Mouse (Mus musculus) right cerebral cortex, adult 2 months (tissue): ENCODE results near the gene Krtap19-4.

Experiments used
- DNase-seq, 2 experiments: peaks; one replicate each; pipeline ENCODE4 v3.0.0; 2021 to 2022; ENCODE audit warnings: low spot score in 2 of 2

Krtap19-4 gene

GRCm38 (mm10) chr16:88884989-88885388, at the start of gene Krtap19-4:
Gene Krtap19-4, minus strand, starts transcription at chr16:88885089.
- no peak for DNase-seq

- no peak for DNase-seq
These were observed 47.3 kb upstream of the Krtap19-4 start, which contains the start of gene Krtap19-9b for GRCm38 (mm10) chr16:88932165-88932564. Gene Krtap19-9b, minus strand, starts transcription at chr16:88932265.

- no peak for DNase-seq
These were observed 11.5 kb upstream of the Krtap19-4 start, which contains the start of gene Krtap19-5 for GRCm38 (mm10) chr16:88896357-88896756. Gene Krtap19-5, minus strand, starts transcription at chr16:88896457.

GRCm38 (mm10) chr16:88886870-88887269, 2.0 kb upstream of the Krtap19-4 start:
- no peak for DNase-seq

GRCm38 (mm10) chr16:88877938-88878337, 7.0 kb downstream of the Krtap19-4 start, which contains the start of gene Krtap19-3:
Gene Krtap19-3, minus strand, starts transcription at chr16:88878038.
- no peak for DNase-seq

- no peak for DNase-seq
These were observed 10.7 kb downstream of the Krtap19-4 start, which contains the start of gene Krtap19-2 for GRCm38 (mm10) chr16:88874169-88874568. Gene Krtap19-2, minus strand, starts transcription at chr16:88874269.

GRCm38 (mm10) chr16:88869311-88869710, 15.6 kb downstream of the Krtap19-4 start, which contains the start of gene Krtap19-1:
Gene Krtap19-1, minus strand, starts transcription at chr16:88869411.
- no peak for DNase-seq

- no peak for DNase-seq
These were observed 19.9 kb downstream of the Krtap19-4 start for GRCm38 (mm10) chr16:88864887-88865407.

GRCm38 (mm10) chr16:88851450-88851849, 33.4 kb downstream of the Krtap19-4 start:
- no peak for DNase-seq

- DNase-seq = no peak
These were observed 36.3 kb downstream of the Krtap19-4 start for GRCm38 (mm10) chr16:88848558-88848957.

- DNase-seq = no peak
These were observed 37.5 kb downstream of the Krtap19-4 start for GRCm38 (mm10) chr16:88847363-88847762.
